Mouse (Mus musculus): ENCODE measurements around the gene Pfdn6. TPM values are rescaled to one million over a fixed set of nuclear protein-coding genes. Genes with fewer than 3 reads are reported as not detected.
A peak's percentile ranks its signal among the peaks of the same experiment; 100 is the strongest.
"Not testable (repeated sequence)": the region's sequence is repeated elsewhere in the genome, so short reads cannot be mapped to it uniquely, and the experiment has no call there.

The Pfdn6 gene
- total RNA-seq, 1 experiment from 2014 or later: 63.5 TPM

DNA sequence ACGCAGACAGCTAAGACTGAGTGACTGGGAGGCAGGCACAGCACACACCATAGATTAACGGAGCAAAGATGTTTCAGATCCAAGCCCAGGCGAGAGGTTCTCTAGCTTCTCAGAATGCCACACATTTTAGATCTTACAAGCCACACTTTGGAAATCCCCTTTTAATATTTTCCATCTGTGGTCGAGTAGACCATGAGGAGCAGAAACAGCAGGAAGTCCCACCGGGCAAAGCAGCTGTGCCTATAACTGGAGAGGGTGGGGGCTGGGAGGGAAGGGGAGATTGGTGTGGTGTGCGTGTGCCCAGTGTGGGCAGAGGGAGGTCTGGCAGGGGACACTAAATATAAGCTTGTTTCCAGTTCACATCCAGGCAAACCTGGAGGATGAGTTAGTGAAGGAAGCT is 17.4 kb upstream of the Pfdn6 start:
- no peak for ATAC-seq (ENCODE audit: extremely low read depth, insufficient number of reproducible peaks, low FRiP score, poor library complexity, severe bottlenecking)

DNA sequence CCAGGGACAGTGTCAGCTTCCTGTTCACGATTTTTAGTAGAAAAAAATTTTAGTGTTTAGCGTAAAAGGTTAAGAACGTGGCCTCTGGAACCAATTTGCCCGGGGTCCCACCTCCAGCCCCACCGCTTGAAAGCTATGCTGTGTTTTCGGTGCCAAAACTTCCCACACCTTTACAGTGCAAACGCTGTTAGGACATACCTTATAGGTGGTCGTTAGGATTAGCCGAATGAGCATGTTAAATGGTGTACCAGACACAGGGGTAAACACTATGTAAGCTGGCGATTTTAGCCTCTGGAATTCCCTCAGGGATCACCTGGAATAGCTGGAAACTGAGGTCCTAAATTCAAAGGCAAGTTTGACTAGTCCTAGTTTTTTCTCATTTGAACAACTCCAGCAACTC is 16.2 kb upstream of the Pfdn6 start:
- ATAC-seq (ENCODE audit: extremely low read depth, insufficient number of reproducible peaks, low FRiP score, poor library complexity, severe bottlenecking): no peak

DNA sequence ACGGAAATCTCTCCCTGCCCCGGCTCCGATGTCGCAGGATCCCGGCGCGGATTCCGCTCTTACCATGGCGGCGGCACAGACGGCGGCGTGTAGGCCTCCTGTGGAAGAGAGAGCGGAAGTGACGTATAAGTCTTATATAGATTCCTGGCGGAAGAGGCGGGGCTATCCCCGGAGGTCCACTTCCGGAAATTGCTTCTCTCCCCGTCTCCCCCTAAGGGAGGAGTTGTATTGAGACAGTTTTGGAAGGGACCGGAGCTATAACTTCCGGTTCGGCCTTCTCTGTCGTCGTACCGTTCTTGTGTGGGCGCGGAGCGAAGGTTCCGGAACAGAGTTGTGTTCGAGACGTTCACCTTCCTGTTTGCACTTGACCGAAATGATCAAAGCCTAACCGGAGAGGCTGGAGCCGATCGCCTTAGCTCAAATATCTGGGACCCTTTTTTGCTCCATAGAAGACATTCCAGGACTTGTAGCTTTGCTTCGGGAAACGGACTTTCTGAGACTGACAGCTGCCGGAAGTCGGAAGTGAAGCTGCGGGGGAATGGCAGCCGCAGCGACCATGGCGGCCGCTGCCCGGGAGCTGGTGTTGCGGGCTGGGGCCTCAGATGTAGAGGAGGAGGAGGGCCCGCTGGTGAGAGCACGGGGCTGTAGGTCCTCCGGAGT is 15.5 kb upstream of the Pfdn6 start, which contains the start of the genes Vps52 and Rps18:
TSS of gene Vps52 (plus strand) at position 258 of the 660 bp plus-strand sequence.
TSS of gene Rps18 (minus strand) at position 447 of the 660 bp plus-strand sequence.
- peak; percentile 91 for ATAC-seq (ENCODE audit: extremely low read depth, insufficient number of reproducible peaks, low FRiP score, poor library complexity, severe bottlenecking)

DNA sequence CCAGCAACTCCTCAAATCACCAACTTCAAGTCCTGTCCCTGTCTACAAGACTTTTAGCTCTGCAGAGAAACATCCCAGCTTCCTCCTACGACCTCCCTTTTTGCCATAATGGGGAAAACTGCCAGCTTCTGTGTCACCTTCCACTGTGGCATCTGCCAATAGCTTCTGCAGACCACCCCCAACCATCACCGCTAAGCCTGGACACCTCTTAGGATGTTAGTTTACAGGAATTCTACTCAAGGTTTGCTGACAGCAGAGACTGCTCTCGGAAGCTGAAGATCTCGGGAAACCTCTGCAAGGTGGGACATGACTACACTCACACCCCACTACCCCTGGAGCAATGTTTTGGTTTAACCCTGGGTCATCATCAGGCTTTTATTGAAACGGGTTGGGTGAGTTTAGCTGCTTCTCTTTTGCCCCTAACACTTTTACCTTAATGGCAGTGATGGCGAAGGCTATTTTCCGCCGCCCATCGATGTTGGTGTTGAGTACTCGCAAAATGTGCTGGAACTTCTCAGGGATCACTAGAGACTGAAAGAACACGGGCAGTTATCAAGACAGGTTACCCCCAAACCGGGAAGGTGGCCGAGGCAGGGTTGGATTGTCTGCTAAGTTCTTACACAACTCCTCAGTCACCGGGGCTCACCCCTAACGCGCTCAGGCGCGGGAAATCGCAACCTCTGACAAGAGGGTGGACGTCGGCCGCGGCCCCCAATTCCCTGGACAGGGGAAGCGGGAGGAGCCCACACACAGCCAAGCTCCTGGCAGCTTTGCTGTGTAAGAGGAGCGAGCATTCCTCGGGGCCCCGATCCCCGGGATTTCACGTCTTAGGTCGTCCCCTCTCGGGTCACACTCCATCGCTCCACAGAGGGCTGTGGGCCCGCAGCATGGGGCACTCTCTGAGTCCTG is 14.8 kb upstream of the Pfdn6 start:
- ATAC-seq (ENCODE audit: extremely low read depth, insufficient number of reproducible peaks, low FRiP score, poor library complexity, severe bottlenecking): no peak

DNA sequence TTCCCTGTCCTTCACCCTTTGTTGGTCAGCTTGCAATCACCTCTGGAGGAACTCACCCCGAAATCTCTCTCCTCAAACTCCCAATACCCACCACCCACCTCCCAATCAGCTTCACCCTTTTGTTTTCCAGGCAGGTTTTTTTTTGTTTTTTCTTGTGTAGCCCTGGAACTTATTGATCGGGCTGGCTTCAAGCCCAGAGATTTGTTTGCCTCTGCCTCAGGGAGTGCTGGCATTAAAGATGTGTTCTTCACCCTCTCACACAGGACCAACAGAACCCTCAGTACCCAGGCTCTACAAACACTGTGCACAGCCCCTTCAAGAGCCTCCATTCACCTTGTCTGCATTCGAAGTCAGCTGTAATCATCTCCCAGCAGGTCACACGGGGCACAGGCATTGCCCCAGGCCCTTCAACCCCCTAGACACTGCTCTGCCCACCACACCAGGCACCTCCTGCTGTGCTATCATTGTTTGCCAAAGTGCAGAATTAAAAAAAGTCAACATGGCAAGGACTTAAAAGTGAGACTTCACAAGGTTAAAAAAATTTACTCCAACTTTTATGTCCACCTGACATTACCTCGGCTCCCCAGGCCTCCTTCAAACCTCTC is 13.9 kb upstream of the Pfdn6 start:
- ATAC-seq (ENCODE audit: extremely low read depth, insufficient number of reproducible peaks, low FRiP score, poor library complexity, severe bottlenecking): no peak

DNA sequence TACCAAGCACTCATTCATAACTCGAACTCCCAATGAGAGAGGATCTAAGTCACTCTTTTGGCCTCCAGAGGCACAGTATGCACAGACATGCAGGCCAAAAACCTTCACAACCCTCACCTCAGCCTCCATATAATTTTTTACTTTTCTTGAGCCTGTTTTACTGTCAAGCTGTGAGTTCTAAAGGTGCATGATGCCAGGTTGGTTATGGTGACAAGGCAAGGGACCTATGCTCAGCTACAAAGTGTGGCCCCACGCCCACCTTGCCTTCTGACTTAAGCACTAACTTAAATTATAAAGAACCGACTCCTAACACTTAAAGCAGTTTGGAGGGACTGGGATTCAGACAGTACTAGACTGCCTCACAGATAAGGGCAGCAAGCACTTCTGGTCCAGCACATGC is 13.2 kb upstream of the Pfdn6 start:
- ATAC-seq (ENCODE audit: extremely low read depth, insufficient number of reproducible peaks, low FRiP score, poor library complexity, severe bottlenecking): no peak

DNA sequence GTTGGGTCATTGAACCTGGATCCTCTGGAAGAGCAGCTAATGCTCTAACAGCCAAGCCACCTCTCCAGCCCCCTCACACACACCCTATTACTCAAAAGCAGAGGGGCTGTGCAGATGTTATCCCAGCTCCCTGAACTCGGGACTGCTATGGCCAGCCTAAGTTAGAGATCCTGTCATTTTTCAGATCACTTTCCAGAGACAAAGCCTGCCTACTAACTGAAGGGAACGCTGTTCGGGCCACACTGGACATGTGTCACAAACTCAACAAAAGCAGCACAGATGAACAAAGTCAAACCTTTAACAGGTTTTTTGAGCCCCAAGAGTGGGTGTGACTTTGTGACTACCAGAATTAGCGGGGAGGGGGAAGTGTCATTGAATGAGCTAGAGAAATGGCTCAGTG is 12.7 kb upstream of the Pfdn6 start:
- no peak for ATAC-seq (ENCODE audit: extremely low read depth, insufficient number of reproducible peaks, low FRiP score, poor library complexity, severe bottlenecking)

DNA sequence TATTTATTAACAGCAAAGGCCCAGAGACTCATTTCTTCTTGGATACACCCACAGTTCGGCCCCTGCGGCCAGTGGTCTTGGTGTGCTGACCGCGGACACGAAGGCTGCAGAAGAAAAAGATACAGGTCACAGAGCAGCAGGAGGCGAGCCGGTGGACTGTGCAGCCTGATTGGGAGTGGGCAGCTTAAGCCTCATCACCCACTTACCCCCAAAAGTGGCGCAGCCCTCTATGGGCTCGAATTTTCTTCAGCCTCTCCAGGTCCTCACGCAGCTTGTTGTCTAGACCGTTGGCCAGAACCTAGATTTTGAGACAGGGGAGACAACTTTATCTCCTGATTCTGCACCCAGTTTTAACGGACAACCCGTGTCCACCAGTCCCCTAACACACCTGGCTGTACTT is 11.9 kb upstream of the Pfdn6 start:
- not testable (repeated sequence) for ATAC-seq (ENCODE audit: extremely low read depth, insufficient number of reproducible peaks, low FRiP score, poor library complexity, severe bottlenecking)

DNA sequence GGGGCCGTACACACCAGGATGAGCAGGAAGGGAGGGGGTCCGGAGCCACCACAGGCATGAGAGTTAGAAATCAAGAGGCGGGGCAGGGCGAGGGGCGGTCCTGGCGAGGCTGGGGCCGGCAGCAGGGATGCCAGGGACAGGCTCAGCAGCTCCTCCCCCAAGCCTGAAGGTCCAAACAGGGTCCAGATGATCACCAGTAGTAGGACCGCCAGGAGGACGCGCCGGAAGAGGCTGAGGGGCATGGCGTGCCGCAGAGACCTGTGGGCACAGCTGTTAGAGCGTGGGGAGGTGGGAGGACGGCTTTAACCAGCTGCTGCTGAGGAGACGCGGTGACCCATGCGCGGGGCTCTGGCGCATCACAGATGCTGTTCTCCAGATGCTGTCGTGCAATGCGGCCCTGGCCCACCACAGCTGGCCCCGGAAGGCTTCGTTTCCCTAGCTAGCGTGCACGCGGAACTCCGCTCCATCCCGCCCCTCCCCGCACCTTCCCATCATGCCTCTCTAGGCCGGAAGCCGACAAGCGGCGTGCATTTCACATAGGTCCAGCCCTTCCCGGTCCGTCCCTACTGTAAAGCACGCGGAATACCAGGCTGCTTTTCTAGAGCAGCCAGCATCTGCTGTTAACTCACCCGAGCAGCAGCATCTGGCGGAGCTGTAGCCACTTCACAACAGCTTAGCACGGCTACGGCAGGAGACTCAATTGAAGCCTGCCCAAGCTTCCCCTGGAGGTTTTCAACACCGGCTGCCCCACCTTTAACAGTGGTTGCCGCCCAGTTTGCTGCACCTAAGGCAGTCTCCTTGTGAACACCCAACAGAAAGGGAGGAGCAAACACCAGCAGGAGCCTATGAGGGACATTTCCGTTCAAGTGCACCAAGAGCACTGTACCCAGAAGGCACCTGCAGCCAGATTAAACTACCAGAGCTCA is 11.1 kb upstream of the Pfdn6 start, which contains the start of gene B3galt4:
TSS of gene B3galt4 (minus strand) at position 468 of the 926 bp plus-strand sequence.
- peak; percentile 27; the same call in 1 of the 2 replicates for ATAC-seq (ENCODE audit: extremely low read depth, insufficient number of reproducible peaks, low FRiP score, poor library complexity, severe bottlenecking)

DNA sequence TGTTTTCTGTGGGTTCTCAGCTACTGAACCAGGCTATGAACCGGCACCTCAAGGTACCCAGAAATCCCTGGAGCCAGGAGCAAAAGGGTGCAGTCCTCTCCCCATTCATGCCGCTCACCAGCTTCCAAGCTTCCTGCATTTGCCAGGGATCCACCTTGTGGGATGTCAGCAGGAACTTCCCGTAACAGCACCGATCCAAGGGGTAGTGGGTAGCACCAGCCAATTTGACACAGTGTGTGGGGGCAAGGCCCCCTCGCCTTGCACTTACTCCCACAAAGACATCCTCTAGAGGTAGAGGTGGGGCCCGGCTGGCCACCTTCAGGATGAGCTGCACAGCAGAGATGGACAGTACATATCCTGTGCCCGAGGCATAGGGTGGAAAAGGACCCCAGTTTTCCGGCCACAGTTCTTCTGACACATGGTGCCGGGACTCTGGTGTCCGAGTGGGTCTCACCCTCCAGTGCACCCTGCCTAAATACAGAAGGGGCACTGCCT is 10.0 kb upstream of the Pfdn6 start:
- ATAC-seq (ENCODE audit: extremely low read depth, insufficient number of reproducible peaks, low FRiP score, poor library complexity, severe bottlenecking): no peak

DNA sequence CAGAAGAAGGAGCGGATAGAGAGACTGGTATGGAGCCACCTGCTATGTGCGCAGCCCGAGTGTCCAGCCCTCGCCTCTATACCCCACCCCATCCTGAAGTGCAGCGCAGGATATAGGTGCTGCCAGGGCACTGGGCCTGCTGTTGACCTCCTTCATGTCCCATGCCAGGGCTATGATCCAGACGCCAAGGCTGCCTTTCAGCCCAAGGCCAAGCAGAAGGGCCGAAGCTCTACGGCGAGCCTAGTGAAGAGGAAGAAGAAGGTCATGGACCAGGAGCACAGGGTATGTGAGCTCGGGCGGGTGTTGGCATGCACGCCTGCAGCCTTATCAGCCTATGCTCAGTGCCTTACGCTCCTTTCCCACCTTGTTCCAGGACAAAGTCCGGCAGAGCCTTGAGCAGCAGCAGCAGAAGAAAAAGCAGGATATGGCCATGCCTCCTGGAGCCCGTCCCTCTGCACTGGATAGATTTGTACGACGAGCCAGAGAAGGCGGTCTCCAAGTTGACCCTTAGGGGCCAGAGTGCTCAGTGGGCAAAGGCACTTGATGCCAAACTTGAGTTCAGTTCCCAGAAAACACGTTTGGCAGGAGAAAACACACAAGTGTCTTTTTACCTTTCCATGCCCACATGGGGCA is 8.9 kb upstream of the Pfdn6 start:
- no peak for ATAC-seq (ENCODE audit: extremely low read depth, insufficient number of reproducible peaks, low FRiP score, poor library complexity, severe bottlenecking)

DNA sequence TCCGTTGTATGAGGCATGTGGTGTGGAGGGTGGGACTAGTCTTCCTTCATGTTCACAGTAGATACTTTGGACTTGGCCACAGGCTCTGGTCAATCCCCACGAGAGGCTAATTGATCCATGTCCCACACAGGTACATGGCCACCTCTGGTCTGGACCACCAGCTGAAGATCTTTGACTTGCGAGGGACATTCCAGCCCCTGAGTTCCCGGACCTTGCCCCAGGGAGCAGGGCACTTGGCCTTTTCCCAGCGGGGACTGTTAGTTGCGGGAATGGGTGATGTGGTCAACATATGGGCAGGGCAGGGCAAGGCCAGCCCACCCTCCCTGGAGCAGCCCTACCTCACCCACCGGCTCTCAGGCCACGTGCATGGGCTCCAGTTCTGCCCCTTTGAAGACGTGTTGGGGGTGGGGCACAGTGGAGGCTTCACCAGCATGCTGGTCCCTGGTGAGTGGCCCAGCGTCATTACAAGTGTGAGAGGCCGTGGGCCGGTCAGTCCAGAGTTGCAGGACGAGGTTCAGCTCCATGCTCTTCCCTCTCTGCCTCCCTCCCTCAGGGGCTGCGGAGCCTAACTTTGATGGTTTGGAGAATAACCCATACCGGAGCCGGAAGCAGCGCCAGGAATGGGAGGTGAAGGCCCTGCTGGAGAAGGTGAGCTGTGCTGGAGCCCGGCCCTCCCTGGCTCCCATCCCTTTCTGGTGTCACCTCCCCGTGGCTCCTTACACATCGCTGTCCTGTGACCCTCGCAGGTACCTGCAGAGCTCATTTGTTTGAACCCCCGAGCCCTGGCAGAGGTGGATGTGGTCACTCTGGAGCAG is 8.2 kb upstream of the Pfdn6 start:
- no peak for ATAC-seq (ENCODE audit: extremely low read depth, insufficient number of reproducible peaks, low FRiP score, poor library complexity, severe bottlenecking)

DNA sequence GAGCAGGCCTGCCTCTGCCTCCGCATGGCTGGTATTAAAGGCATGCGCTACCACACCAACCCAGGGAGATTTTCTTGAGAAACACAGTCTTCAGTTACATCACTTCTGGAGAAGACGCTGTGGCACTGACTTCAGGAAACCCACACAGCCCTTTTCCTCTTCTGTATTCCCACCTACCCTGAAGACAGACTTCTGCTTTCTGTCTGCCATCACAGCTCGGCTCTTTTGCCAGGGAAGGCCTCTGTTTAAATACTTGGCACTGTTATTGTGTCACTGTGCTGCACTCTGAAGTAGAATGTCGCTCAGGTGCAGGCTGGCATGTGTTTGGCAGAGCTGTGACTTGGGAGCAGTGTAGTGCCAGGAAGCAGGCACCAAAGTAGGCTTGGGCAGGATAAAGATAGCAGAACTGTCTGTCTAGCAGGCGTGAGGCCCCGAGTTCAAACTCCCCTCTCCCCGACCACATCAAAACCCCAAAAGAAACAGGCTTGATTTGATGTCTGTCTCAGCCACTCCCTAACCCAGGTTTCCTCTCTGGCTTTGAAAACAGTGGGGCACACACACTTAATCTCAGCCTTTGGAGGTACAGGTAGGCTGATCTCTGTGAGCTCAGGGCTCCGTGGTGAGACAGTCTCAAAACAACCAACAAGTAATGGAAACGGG is 7.4 kb upstream of the Pfdn6 start:
- no peak for ATAC-seq (ENCODE audit: extremely low read depth, insufficient number of reproducible peaks, low FRiP score, poor library complexity, severe bottlenecking)

DNA sequence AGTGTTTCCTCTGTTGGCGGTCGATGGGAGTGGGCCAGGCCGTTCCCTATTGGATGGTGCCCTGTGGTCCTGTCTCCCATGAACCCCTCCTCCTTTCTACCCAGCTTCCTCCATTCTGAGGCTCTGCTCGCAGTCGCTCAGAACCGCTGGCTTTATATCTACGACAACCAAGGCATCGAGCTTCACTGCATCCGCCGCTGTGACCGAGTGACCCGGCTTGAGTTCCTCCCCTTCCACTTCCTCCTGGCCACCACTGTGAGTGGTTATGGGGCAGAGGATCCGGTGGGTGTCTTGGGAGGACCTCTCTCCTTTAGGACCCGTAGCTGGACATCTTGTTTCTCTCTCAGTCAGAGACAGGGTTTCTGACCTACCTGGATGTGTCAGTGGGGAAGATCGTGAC is 3.3 kb upstream of the Pfdn6 start:
- no peak for ATAC-seq (ENCODE audit: extremely low read depth, insufficient number of reproducible peaks, low FRiP score, poor library complexity, severe bottlenecking)

DNA sequence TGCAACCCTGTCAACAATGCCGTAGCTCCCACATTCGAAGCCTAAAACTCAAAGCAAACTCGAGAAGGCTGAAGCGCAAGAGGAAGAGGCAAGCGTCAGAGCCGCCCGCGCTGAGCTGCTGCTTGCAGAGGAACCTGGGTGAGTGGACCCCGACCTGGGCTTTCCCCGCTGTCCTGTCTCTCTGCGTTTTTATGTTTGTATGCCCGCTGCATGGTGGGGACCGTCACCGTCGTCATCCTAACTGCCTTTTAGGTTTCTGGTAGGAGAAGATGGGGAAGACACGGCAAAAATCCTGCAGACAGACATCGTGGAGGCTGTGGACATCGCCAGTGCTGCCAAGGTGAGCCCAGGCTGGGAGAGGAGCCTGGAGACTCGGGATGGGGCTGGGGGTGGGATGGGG is 1.2 kb upstream of the Pfdn6 start:
- no peak for ATAC-seq (ENCODE audit: extremely low read depth, insufficient number of reproducible peaks, low FRiP score, poor library complexity, severe bottlenecking)

DNA sequence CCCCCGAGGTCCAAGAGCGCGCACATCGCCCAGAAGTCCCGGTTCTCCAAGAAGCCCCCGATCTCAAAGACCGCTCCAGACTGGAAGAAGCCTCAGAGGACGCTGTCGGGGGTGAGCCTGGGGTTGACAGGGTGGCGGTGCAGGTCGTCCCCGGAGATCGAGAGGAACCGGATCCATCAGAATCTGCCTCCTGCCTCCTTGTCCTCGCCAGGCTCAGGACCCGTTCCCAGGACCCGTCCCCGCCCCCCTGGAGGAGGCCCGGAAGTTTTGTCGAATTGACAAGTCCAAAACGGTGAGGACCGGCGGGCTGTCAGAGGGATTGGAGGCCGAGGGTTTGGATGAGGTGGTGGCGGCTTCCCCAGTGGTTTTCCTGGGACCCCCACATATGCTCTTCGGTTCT is 838 bp upstream of the Pfdn6 start:
- no peak for ATAC-seq (ENCODE audit: extremely low read depth, insufficient number of reproducible peaks, low FRiP score, poor library complexity, severe bottlenecking)

DNA sequence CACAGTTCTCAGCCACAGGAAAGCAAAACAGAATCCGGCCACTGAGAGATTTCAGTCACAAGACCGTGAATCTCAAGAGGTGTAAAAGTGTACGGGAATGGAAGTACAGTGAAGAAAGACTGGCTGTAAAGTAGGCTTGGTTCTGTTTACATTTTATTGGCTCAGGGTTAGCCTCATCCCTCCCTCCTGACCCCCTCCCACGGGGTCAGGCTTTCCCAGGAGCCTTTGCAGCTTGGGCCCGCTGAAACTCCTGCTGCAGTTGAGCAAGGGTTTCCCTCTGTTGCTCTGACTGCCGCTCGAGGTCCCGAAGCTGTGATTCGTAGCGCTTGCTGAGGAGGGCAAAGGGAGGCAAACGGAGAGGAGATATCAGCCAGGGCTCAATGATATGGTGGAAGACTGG is 1.4 kb downstream of the Pfdn6 start:
- ATAC-seq (ENCODE audit: extremely low read depth, insufficient number of reproducible peaks, low FRiP score, poor library complexity, severe bottlenecking): no peak
